Mouse (Mus musculus) intestine, embryonic 14.5 days (tissue): ENCODE results near the gene Tmem204. TPM values are rescaled to one million over a fixed set of nuclear protein-coding genes. Genes with fewer than 3 reads are reported as not detected.

Experiments used
- ATAC-seq: fragments of 200-750 bp; cut with Nextera tagmentation; replicated peaks from 2 replicates; pipeline ENCODE4 v1.8.0; 2017; ENCODE audit warnings: low read depth, moderate number of reproducible peaks, moderate TSS enrichment, moderate library complexity; ENCODE audit not compliant: low FRiP score, low TSS enrichment
- DNase-seq: peaks from one replicate; pipeline ENCODE4 v3.0.0-alpha.2; 2018; ENCODE audit warnings: low spot score
- H3K27ac ChIP-seq: fragments of 300-500 bp; sonication (generic); 2 replicates; pipeline ENCODE4 v1.5.1; 2014; ENCODE audit warnings: low read depth, mild to moderate bottlenecking, control low read depth
- H3K27me3 ChIP-seq: fragments of 300-500 bp; sonication (generic); replicated peaks from 2 replicates; pipeline ENCODE4 v1.6.1; 2014; ENCODE audit warnings: low read length, control low read depth; ENCODE audit not compliant: control insufficient read depth, insufficient read depth
- H3K36me3 ChIP-seq: fragments of 300-500 bp; sonication (generic); 2 replicates; pipeline ENCODE4 v1.6.1; 2014; ENCODE audit warnings: low read length, control low read depth; ENCODE audit not compliant: control insufficient read depth, insufficient read depth
- H3K4me1 ChIP-seq: fragments of 300-500 bp; sonication (generic); replicated peaks from 2 replicates; pipeline ENCODE4 v1.6.1; 2014; ENCODE audit warnings: low read length, control low read depth, mixed read lengths; ENCODE audit not compliant: control insufficient read depth, insufficient read depth
- H3K4me2 ChIP-seq: fragments of 300-500 bp; sonication (generic); 2 replicates; pipeline ENCODE4 v1.6.1; 2014; ENCODE audit warnings: low read length
- H3K4me3 ChIP-seq: fragments of 300-500 bp; sonication (generic); 2 replicates; pipeline ENCODE4 v1.5.1; 2014; ENCODE audit warnings: low read depth, low read length, control low read depth, mixed read lengths
- H3K9ac ChIP-seq: fragments of 300-500 bp; sonication (generic); 2 replicates; pipeline ENCODE4 v1.6.1; 2014; ENCODE audit warnings: mild to moderate bottlenecking, low read length
- H3K9me3 ChIP-seq: fragments of 300-500 bp; sonication (generic); 2 replicates; pipeline ENCODE4 v1.6.1; 2016; ENCODE audit warnings: low read length, control low read depth; ENCODE audit not compliant: control insufficient read depth
- WGBS: fragments of 180-500 bp; shearing (Covaris S2); extraction: QIAGEN DNeasy Blood & Tissue Kit; methylation state at CpG from one replicate; pipeline ENCODE4 v1.1.7; 2014; 5-methylcytosine and 5-hydroxymethylcytosine counted together
- polyA plus RNA-seq: library from polyadenylated mRNA; unstranded; fragments of >200 nt; fragmentation: Nextera tagmentation; extraction: Ambion mirVana; gene quantifications from 2 replicates; pipeline ENCODE4 v1.2.1, GENCODE M21; 2014

Tmem204 gene
- polyA plus RNA-seq, 1 experiment from 2014 or later = 23.5 TPM

GRCm38 (mm10) chr17:25101338-25101737 is 17.9 kb upstream of the Tmem204 start:
- Histone ChIP-seq H3K4me1 (no peaks in the 10 kb centered on the region), H3K4me3 (no peak overlapping the region), H3K9me3 (no peaks in the 10 kb centered on the region), H3K36me3 (peaks cover 88% of the 10 kb centered on the region), H3K27ac (no peak overlapping the region), H3K4me2 (no peak overlapping the region), H3K27me3 (no peaks in the 10 kb centered on the region), H3K9ac (no peak overlapping the region)
- WGBS = 91% methylated on average over 11 of the region's 11 CpGs
- DNase-seq (no peak), ATAC-seq (no peak)

GRCm38 (mm10) chr17:25100052-25100451 is 16.7 kb upstream of the Tmem204 start:
- H3K9ac ChIP-seq = no peak overlapping the region
- peaks cover 75% of the 10 kb centered on the region for H3K36me3 ChIP-seq
- no peaks in the 10 kb centered on the region for H3K9me3 ChIP-seq
- no peak overlapping the region for H3K4me2 ChIP-seq
- DNase-seq (no peak), ATAC-seq (no peak)
- H3K27ac ChIP-seq = no peak overlapping the region
- H3K27me3 ChIP-seq = no peaks in the 10 kb centered on the region
- 90% methylated on average over 6 of the region's 6 CpGs for WGBS
- no peaks in the 10 kb centered on the region for H3K4me1 ChIP-seq
- H3K4me3 ChIP-seq = no peak overlapping the region

- 82% methylated on average over 2 of the region's 2 CpGs for WGBS
- Histone ChIP-seq H3K4me3 (no peak overlapping the region), H3K27me3 (no peaks in the 10 kb centered on the region), H3K27ac (no peak overlapping the region), H3K9ac (no peak overlapping the region), H3K9me3 (no peaks in the 10 kb centered on the region), H3K4me2 (no peak overlapping the region), H3K36me3 (peaks cover 55% of the 10 kb centered on the region), H3K4me1 (no peaks in the 10 kb centered on the region)
- DNase-seq (no peak), ATAC-seq (no peak)
Measured at GRCm38 (mm10) chr17:25096221-25096620, 12.8 kb upstream of the Tmem204 start.

GRCm38 (mm10) chr17:25090450-25090849 is 7.1 kb upstream of the Tmem204 start:
- ATAC-seq (no peak), DNase-seq (no peak)
- no peak overlapping the region for H3K9ac ChIP-seq
- no peaks in the 10 kb centered on the region for H3K9me3 ChIP-seq
- H3K27ac ChIP-seq = no peak overlapping the region
- H3K4me3 ChIP-seq = no peak overlapping the region
- no peak overlapping the region for H3K4me2 ChIP-seq
- peaks cover 35% of the 10 kb centered on the region for H3K36me3 ChIP-seq
- no peaks in the 10 kb centered on the region for H3K27me3 ChIP-seq
- WGBS = 90% methylated on average over 10 of the region's 10 CpGs
- H3K4me1 ChIP-seq = no peaks in the 10 kb centered on the region

GRCm38 (mm10) chr17:25089158-25089557 is 5.8 kb upstream of the Tmem204 start:
- Histone ChIP-seq H3K27ac (no peak overlapping the region), H3K4me3 (no peak overlapping the region), H3K4me2 (no peak overlapping the region), H3K9ac (no peak overlapping the region), H3K4me1 (peaks cover 6% of the 10 kb centered on the region), H3K36me3 (peaks cover 28% of the 10 kb centered on the region), H3K9me3 (no peaks in the 10 kb centered on the region), H3K27me3 (no peaks in the 10 kb centered on the region)
- DNase-seq = no peak
- WGBS = 91% methylated on average over 10 of the region's 10 CpGs
- no peak for ATAC-seq

GRCm38 (mm10) chr17:25086724-25087123 is 3.3 kb upstream of the Tmem204 start:
- Histone ChIP-seq H3K4me2 (no peak overlapping the region), H3K27me3 (no peaks in the 10 kb centered on the region), H3K4me1 (peaks cover 26% of the 10 kb centered on the region), H3K36me3 (peaks cover 17% of the 10 kb centered on the region; the same call in 1 of the 2 replicates), H3K9ac (no peak overlapping the region), H3K4me3 (no peak overlapping the region), H3K27ac (no peak overlapping the region), H3K9me3 (no peaks in the 10 kb centered on the region)
- 84% methylated on average over 7 of the region's 7 CpGs for WGBS
- no peak for ATAC-seq
- no peak for DNase-seq

GRCm38 (mm10) chr17:25084835-25085385 is 1.5 kb upstream of the Tmem204 start:
- H3K36me3 ChIP-seq = peaks cover 13% of the 10 kb centered on the region; the same call in 1 of the 2 replicates
- H3K4me2 ChIP-seq = no peak overlapping the region
- peaks cover 39% of the 10 kb centered on the region for H3K4me1 ChIP-seq
- H3K4me3 ChIP-seq = no peak overlapping the region
- H3K27me3 ChIP-seq = no peaks in the 10 kb centered on the region
- no peak overlapping the region for H3K9ac ChIP-seq
- WGBS = 79% methylated on average over 13 of the region's 13 CpGs
- H3K9me3 ChIP-seq = no peaks in the 10 kb centered on the region
- DNase-seq (no peak), ATAC-seq (no peak)
- peak overlapping the region; percentile 98 for H3K27ac ChIP-seq

GRCm38 (mm10) chr17:25082887-25083286 is 504 bp downstream of the Tmem204 start:
- Histone ChIP-seq H3K36me3 (0 out of 2 replicates have a peak, but pooled peaks cover under 1% of the 10 kb centered on the region), H3K9ac (no peak overlapping the region), H3K27ac (peak overlapping the region; percentile 98), H3K4me2 (no peak overlapping the region), H3K4me1 (peaks cover 43% of the 10 kb centered on the region), H3K27me3 (no peaks in the 10 kb centered on the region), H3K4me3 (no peak overlapping the region), H3K9me3 (no peaks in the 10 kb centered on the region)
- WGBS = 35% methylated on average over 3 of the region's 3 CpGs
- DNase-seq = no peak
- no peak for ATAC-seq
